Mouse (Mus musculus): ENCODE data around the gene Olfr488. TPM values are rescaled to one million over a fixed set of nuclear protein-coding genes. Genes with fewer than 3 reads are reported as not detected.

Gene Olfr488
- total RNA-seq (2012; rRNA removed): not detected in 2 replicates
- not detected for polyA plus RNA-seq (2012; ENCODE audit: insufficient read depth in 1 of 2, insufficient read length in 2 of 2, low read depth in 1 of 2, low replicate concordance in 2 of 2, missing spikeins in 1 of 2)

- Histone ChIP-seq H3K27me3 (ENCODE audit: control insufficient read depth in 1 of 2, insufficient read depth in 2 of 2, low read length in 2 of 2) (no peaks in the 10 kb centered on the region), H3K9ac (ENCODE audit: control insufficient read depth, low read depth, low read length, poor library complexity, severe bottlenecking) (no peak within 1 kb of the TSS), H3K27ac (ENCODE audit: control insufficient read depth, low read depth, low read length) (no peak within 1 kb of the TSS), H3K79me2 (ENCODE audit: control insufficient read depth, insufficient read depth, low read length, poor library complexity) (no peaks in the 10 kb centered on the region), H3K36me3 (ENCODE audit: control insufficient read depth in 1 of 2, insufficient read depth in 2 of 2, low read length in 2 of 2) (no peaks in the 10 kb centered on the region), H3K4me1 (ENCODE audit: control insufficient read depth in 1 of 2, insufficient read depth in 2 of 2, low read length in 2 of 2) (no peaks in the 10 kb centered on the region), H3K9me3 (replicated peaks; ENCODE audit: insufficient read depth, low read length) (no peaks in the 10 kb centered on the region), H3K4me3 (ENCODE audit: control insufficient read depth in 1 of 2, insufficient read depth in 1 of 2, low read depth in 2 of 2, low read length in 2 of 2) (no peak within 1 kb of the TSS)
- TF ChIP-seq E2F4 (IDR thresholded peaks at IDR 0.05; ENCODE audit: borderline replicate concordance, low read depth, low read length) (no peak), ELF1 (IDR thresholded peaks at IDR 0.05; ENCODE audit: low read depth, low read length) (no peak), ZMIZ1 (IDR thresholded peaks at IDR 0.05; ENCODE audit: low read depth, low read length) (no peak), MAZ (IDR thresholded peaks at IDR 0.05; ENCODE audit: low read depth, low read length) (no peak), RCOR1 (IDR thresholded peaks at IDR 0.05; ENCODE audit: low read depth, low read length) (no peak), MAX (IDR thresholded peaks at IDR 0.05; ENCODE audit: low read length) (no peak), CTCF (IDR thresholded peaks at IDR 0.05 in 2 of 3, conservative IDR thresholded peaks at IDR 0.05 in 1 of 3; ENCODE audit: control insufficient read depth in 1 of 3, insufficient read depth in 1 of 3, low read depth in 2 of 3, low read length in 3 of 3, poor library complexity in 1 of 3, severe bottlenecking in 1 of 3) (no peak), MEF2A (IDR thresholded peaks at IDR 0.05; ENCODE audit: extremely low read depth, insufficient replicate concordance, low read depth, low read length, poor library complexity, severe bottlenecking) (no peak), POLR2A (IDR thresholded peaks at IDR 0.05; ENCODE audit: control insufficient read depth in 1 of 2, insufficient read depth in 1 of 2, low read depth in 1 of 2, low read length in 2 of 2, poor library complexity in 1 of 2) (no peak), UBTF (IDR thresholded peaks at IDR 0.05; ENCODE audit: borderline replicate concordance, insufficient read depth, low read depth, low read length) (no peak), SIN3A (IDR thresholded peaks at IDR 0.05; ENCODE audit: low read length) (no peak), RAD21 (IDR thresholded peaks at IDR 0.05; ENCODE audit: low read depth, low read length) (no peak)
- DNase-seq (ENCODE audit: low read depth, low spot score): no peak
Observed at GRCm38 (mm10) chr7:108258247-108258646, at the start of gene Olfr488. Gene Olfr488, minus strand, starts transcription at chr7:108258347.

- no peak for DNase-seq (ENCODE audit: low read depth, low spot score)
- H3K79me2 ChIP-seq (ENCODE audit: control insufficient read depth, insufficient read depth, low read length, poor library complexity): no peaks in the 10 kb centered on the region
- H3K27ac ChIP-seq (ENCODE audit: control insufficient read depth, low read depth, low read length): no peak within 1 kb of the TSS
Observed at GRCm38 (mm10) chr7:108288834-108289233, 30.7 kb upstream of the Olfr488 start, which contains the start of gene Olfr490. Gene Olfr490, minus strand, starts transcription at chr7:108288934.

More at GRCm38 (mm10) chr7:108288834-108289233, 30.7 kb upstream of the Olfr488 start, which contains the start of gene Olfr490:
- H3K4me3 ChIP-seq (ENCODE audit: control insufficient read depth in 1 of 2, insufficient read depth in 1 of 2, low read depth in 2 of 2, low read length in 2 of 2): no peak within 1 kb of the TSS
- H3K36me3 ChIP-seq (ENCODE audit: control insufficient read depth in 1 of 2, insufficient read depth in 2 of 2, low read length in 2 of 2): no peaks in the 10 kb centered on the region
- H3K9me3 ChIP-seq (replicated peaks; ENCODE audit: insufficient read depth, low read length): no peaks in the 10 kb centered on the region
- H3K4me1 ChIP-seq (ENCODE audit: control insufficient read depth in 1 of 2, insufficient read depth in 2 of 2, low read length in 2 of 2): no peaks in the 10 kb centered on the region
- H3K9ac ChIP-seq (ENCODE audit: control insufficient read depth, low read depth, low read length, poor library complexity, severe bottlenecking): no peak within 1 kb of the TSS
- no peak for TF ChIP-seq MYC (IDR thresholded peaks at IDR 0.05; ENCODE audit: low read depth, low read length)
- TF ChIP-seq MEF2A (IDR thresholded peaks at IDR 0.05; ENCODE audit: extremely low read depth, insufficient replicate concordance, low read depth, low read length, poor library complexity, severe bottlenecking): no peak
- TF ChIP-seq ZKSCAN1 (IDR thresholded peaks at IDR 0.05; ENCODE audit: low read depth, low read length): no peak
- TF ChIP-seq ZNF384 (IDR thresholded peaks at IDR 0.05; ENCODE audit: low read depth, low read length): no peak
- TF ChIP-seq MYB (IDR thresholded peaks at IDR 0.05; ENCODE audit: low read depth, low read length): no peak
- TF ChIP-seq POLR2AphosphoS2 (IDR thresholded peaks at IDR 0.05; ENCODE audit: low read length): no peak
- TF ChIP-seq NRF1 (IDR thresholded peaks at IDR 0.05; ENCODE audit: insufficient read depth, low read depth, low read length, poor library complexity, severe bottlenecking): no peak
- TF ChIP-seq ETS1 (IDR thresholded peaks at IDR 0.05; ENCODE audit: low read depth, low read length): no peak
- TF ChIP-seq TAL1 (IDR thresholded peaks at IDR 0.05; ENCODE audit: low read length): no peak
- no peak for TF ChIP-seq TCF12 (IDR thresholded peaks at IDR 0.05; ENCODE audit: low read depth, low read length)
- TF ChIP-seq CHD2 (IDR thresholded peaks at IDR 0.05; ENCODE audit: low read length): no peak
- no peak for TF ChIP-seq POLR2AphosphoS5 (IDR thresholded peaks at IDR 0.05; ENCODE audit: borderline replicate concordance, low read depth, low read length)
- TF ChIP-seq POLR2A (IDR thresholded peaks at IDR 0.05; ENCODE audit: control insufficient read depth in 1 of 2, insufficient read depth in 1 of 2, low read depth in 1 of 2, low read length in 2 of 2, poor library complexity in 1 of 2): no peak
- H3K27me3 ChIP-seq (ENCODE audit: control insufficient read depth in 1 of 2, insufficient read depth in 2 of 2, low read length in 2 of 2): no peaks in the 10 kb centered on the region
